Mouse (Mus musculus) liver, embryonic 12.5 days (tissue): ENCODE measurements around the gene Ppp1r21. TPM values are rescaled to one million over a fixed set of nuclear protein-coding genes. Genes with fewer than 3 reads are reported as not detected.

Experiments used
- ATAC-seq: fragments of 200-750 bp; cut with Nextera tagmentation; 2 replicates; pipeline ENCODE4 v1.8.0; 2017; ENCODE audit warnings: moderate number of reproducible peaks, mild to moderate bottlenecking, moderate library complexity
- H3K27ac ChIP-seq: fragments of 300-500 bp; sonication (generic); 2 replicates; pipeline ENCODE4 v1.5.1; 2016; ENCODE audit warnings: mild to moderate bottlenecking
- H3K27me3 ChIP-seq: fragments of 300-500 bp; sonication (generic); replicated peaks from 2 replicates; pipeline ENCODE4 v1.6.1; 2016; ENCODE audit warnings: mild to moderate bottlenecking, moderate library complexity
- H3K36me3 ChIP-seq: fragments of 300-500 bp; sonication (generic); 2 replicates; pipeline ENCODE4 v1.6.1; 2016; ENCODE audit warnings: mild to moderate bottlenecking, moderate library complexity
- H3K4me1 ChIP-seq: fragments of 300-500 bp; sonication (generic); 2 replicates; pipeline ENCODE4 v1.6.1; 2016
- H3K4me2 ChIP-seq: fragments of 300-500 bp; sonication (generic); 2 replicates; pipeline ENCODE4 v1.6.1; 2016; ENCODE audit warnings: mild to moderate bottlenecking, moderate library complexity
- H3K4me3 ChIP-seq: fragments of 300-500 bp; sonication (generic); 2 replicates; pipeline ENCODE4 v1.5.1; 2016; ENCODE audit warnings: mild to moderate bottlenecking, moderate library complexity
- H3K9ac ChIP-seq: fragments of 300-500 bp; sonication (generic); 2 replicates; pipeline ENCODE4 v1.6.1; 2016; ENCODE audit warnings: mild to moderate bottlenecking, moderate library complexity
- H3K9me3 ChIP-seq: fragments of 300-500 bp; sonication (generic); replicated peaks from 2 replicates; pipeline ENCODE4 v1.6.1; 2016; ENCODE audit warnings: mild to moderate bottlenecking, moderate library complexity
- WGBS: fragments of 180-500 bp; shearing (Covaris S2); methylation state at CpG from one replicate; pipeline ENCODE4 v1.1.7; 2016; ENCODE audit not compliant: insufficient replicate concordance; 5-methylcytosine and 5-hydroxymethylcytosine counted together
- polyA plus RNA-seq: library from polyadenylated mRNA; unstranded; fragments of >200 nt; fragmentation: Nextera tagmentation; extraction: Ambion mirVana; gene quantifications from 2 replicates; pipeline ENCODE4 v1.2.1, GENCODE M21; 2016

The Ppp1r21 gene
- polyA plus RNA-seq, 1 experiment from 2014 or later, result 8.8 TPM

GRCm38 (mm10) chr17:88553473-88554087 lies 23.7 kb downstream of the Ppp1r21 start:
- Histone ChIP-seq H3K4me1 (peaks cover 40% of the 10 kb centered on the region), H3K27ac (no peak overlapping the region), H3K4me2 (no peak overlapping the region), H3K9ac (no peak overlapping the region), H3K36me3 (peaks cover 53% of the 10 kb centered on the region), H3K9me3 (no peaks in the 10 kb centered on the region), H3K27me3 (no peaks in the 10 kb centered on the region), H3K4me3 (no peak overlapping the region)
- 82% methylated on average over 11 of the region's 11 CpGs for WGBS
- ATAC-seq, result no peak

GRCm38 (mm10) chr17:88556176-88556575 lies 26.3 kb downstream of the Ppp1r21 start:
- 75% methylated on average over 13 of the region's 13 CpGs for WGBS
- Histone ChIP-seq H3K9ac (no peak overlapping the region), H3K27ac (no peak overlapping the region), H3K9me3 (no peaks in the 10 kb centered on the region), H3K27me3 (no peaks in the 10 kb centered on the region), H3K4me2 (no peak overlapping the region), H3K4me1 (peaks cover 21% of the 10 kb centered on the region), H3K36me3 (peaks cover 43% of the 10 kb centered on the region), H3K4me3 (no peak overlapping the region)
- no peak for ATAC-seq

DNA sequence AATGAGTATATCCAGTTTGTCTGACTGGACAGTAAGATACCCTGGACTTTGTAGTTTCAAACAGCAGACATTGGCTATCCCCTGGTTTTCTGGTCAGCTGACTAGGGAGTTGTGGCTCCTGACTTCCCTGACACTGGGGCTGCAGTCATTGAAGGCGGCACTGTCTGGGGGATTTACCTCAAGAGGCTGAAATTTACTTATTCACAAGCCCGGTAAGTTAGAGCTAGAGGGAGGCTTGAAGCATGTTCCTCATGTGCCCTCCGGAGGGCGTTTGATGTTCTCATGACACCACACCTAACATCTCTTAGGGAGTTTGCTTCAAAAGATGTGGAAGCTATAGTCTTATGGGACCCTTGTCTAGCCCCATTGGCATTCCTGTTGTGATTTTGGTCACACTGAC lies 26.8 kb downstream of the Ppp1r21 start:
- Histone ChIP-seq H3K27me3 (no peaks in the 10 kb centered on the region), H3K4me2 (no peak overlapping the region), H3K27ac (no peak overlapping the region), H3K9me3 (no peaks in the 10 kb centered on the region), H3K4me1 (peaks cover 20% of the 10 kb centered on the region), H3K4me3 (no peak overlapping the region), H3K9ac (no peak overlapping the region), H3K36me3 (peaks cover 43% of the 10 kb centered on the region)
- no peak for ATAC-seq
- WGBS, result 75% methylated on average over 4 of the region's 4 CpGs

DNA sequence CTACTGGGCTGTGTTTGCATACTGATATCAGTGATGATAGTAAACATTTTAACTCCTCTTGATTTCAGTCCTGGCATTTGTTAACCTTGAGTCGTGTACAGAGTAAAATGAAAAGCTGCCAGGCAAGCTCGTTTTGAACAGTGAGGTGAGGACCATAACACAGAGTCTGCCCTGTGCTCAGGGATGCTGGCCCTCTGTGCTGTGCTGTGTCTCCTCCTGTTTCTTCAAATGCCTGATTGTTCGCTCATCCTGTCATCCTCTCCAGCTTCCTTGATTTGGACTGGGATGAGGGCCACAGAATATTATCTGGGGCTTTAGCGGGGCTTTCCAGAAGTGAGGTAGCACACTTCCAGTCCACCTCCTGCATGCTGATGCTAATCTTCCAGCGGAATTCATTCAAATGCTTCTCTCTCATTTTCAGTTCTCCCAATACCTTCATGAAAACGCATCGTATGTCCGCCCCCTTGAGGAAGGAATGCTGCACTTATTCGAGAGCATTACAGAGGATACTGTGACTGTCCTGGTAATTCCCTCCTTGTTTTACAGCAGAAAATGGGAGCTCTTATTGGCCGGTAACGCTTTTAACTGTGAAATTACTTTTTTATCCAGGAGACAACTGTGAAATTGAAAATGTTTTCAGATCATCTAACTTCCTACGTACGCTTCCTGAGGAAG lies 28.4 kb downstream of the Ppp1r21 start:
- Histone ChIP-seq H3K9ac (no peak overlapping the region), H3K4me3 (no peak overlapping the region), H3K4me2 (no peak overlapping the region), H3K27ac (no peak overlapping the region), H3K9me3 (no peaks in the 10 kb centered on the region), H3K27me3 (no peaks in the 10 kb centered on the region), H3K4me1 (peaks cover 8% of the 10 kb centered on the region; the same call in 1 of the 2 replicates), H3K36me3 (peaks cover 50% of the 10 kb centered on the region)
- no peak for ATAC-seq
- WGBS, result 51% methylated on average over 13 of the region's 13 CpGs

GRCm38 (mm10) chr17:88563611-88564010 lies 33.7 kb downstream of the Ppp1r21 start:
- H3K4me2 ChIP-seq, result no peak overlapping the region
- H3K4me1 ChIP-seq, result 0 out of 2 replicates have a peak, but pooled peaks cover 5% of the 10 kb centered on the region
- H3K9ac ChIP-seq, result no peak overlapping the region
- 47% methylated on average over 3 of the region's 3 CpGs for WGBS
- peaks cover 43% of the 10 kb centered on the region for H3K36me3 ChIP-seq
- no peaks in the 10 kb centered on the region for H3K27me3 ChIP-seq
- no peak overlapping the region for H3K4me3 ChIP-seq
- H3K27ac ChIP-seq, result no peak overlapping the region
- no peak for ATAC-seq
- H3K9me3 ChIP-seq, result no peaks in the 10 kb centered on the region

DNA sequence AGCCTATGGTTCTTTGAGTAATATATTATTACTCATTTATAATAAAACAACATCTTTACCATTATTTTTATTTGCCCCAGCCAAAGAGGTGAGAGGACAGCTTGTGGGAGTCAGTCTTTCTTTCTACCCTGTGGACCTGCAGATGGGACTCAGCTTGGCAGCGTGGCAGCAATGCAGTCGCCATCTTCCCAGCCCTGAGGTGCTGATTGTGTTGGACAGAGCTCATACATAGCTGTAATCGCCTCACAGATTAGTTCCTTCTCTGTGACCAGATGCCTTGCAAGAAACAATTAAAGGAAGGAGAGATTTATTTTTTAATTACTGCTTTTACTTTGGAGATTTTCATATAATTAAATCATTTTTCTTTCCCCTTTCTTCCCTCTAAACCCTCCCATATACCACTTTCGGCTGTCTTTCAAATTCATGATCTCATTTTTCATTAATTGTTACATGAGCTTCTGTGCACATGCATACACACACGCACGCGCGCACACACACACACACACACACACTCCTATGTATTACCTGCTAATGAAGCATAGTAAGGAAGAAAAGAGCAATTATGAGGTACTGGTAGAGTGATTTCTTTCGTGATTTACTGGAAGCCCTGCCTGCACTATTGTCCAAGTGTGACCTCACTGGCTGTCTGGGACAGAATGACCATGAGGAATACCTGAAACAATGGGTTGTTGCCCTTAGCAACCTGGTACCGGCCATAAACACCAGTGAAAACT lies 40.1 kb downstream of the Ppp1r21 start:
- Histone ChIP-seq H3K9me3 (no peaks in the 10 kb centered on the region), H3K27ac (no peak overlapping the region), H3K36me3 (peaks cover 75% of the 10 kb centered on the region), H3K4me1 (no peaks in the 10 kb centered on the region), H3K4me2 (no peak overlapping the region), H3K9ac (no peak overlapping the region), H3K27me3 (no peaks in the 10 kb centered on the region), H3K4me3 (no peak overlapping the region)
- ATAC-seq, result no peak
- WGBS, result 80% methylated on average over 10 of the region's 10 CpGs

- Histone ChIP-seq H3K36me3 (peaks cover 76% of the 10 kb centered on the region), H3K27me3 (no peaks in the 10 kb centered on the region), H3K4me1 (no peaks in the 10 kb centered on the region), H3K9me3 (no peaks in the 10 kb centered on the region), H3K9ac (no peak overlapping the region), H3K4me3 (no peak overlapping the region), H3K27ac (no peak overlapping the region), H3K4me2 (no peak overlapping the region)
- no peak for ATAC-seq
- WGBS, result 72% methylated on average over 11 of the region's 11 CpGs
Measured at GRCm38 (mm10) chr17:88570784-88571183, 40.9 kb downstream of the Ppp1r21 start.

- Histone ChIP-seq H3K27me3 (no peaks in the 10 kb centered on the region), H3K4me1 (no peaks in the 10 kb centered on the region), H3K4me3 (no peak overlapping the region), H3K9ac (no peak overlapping the region), H3K4me2 (no peak overlapping the region), H3K27ac (no peak overlapping the region), H3K36me3 (peaks cover 75% of the 10 kb centered on the region), H3K9me3 (no peaks in the 10 kb centered on the region)
- WGBS, result 63% methylated on average over 5 of the region's 5 CpGs
- no peak for ATAC-seq
Measured at GRCm38 (mm10) chr17:88574811-88575210, 44.9 kb downstream of the Ppp1r21 start.

- no peak overlapping the region for H3K27ac ChIP-seq
- no peak overlapping the region for H3K9ac ChIP-seq
- peaks cover 80% of the 10 kb centered on the region for H3K36me3 ChIP-seq
- H3K4me3 ChIP-seq, result no peak overlapping the region
- 88% methylated on average over 20 of the region's 20 CpGs for WGBS
- H3K9me3 ChIP-seq, result no peaks in the 10 kb centered on the region
- H3K27me3 ChIP-seq, result no peaks in the 10 kb centered on the region
- H3K4me1 ChIP-seq, result no peaks in the 10 kb centered on the region
- no peak overlapping the region for H3K4me2 ChIP-seq
- no peak for ATAC-seq
Measured at GRCm38 (mm10) chr17:88578522-88579242, 48.8 kb downstream of the Ppp1r21 start.

GRCm38 (mm10) chr17:88580556-88580955 lies 50.6 kb downstream of the Ppp1r21 start:
- Histone ChIP-seq H3K27me3 (no peaks in the 10 kb centered on the region), H3K9ac (no peak overlapping the region), H3K4me2 (no peak overlapping the region), H3K36me3 (peaks cover 87% of the 10 kb centered on the region), H3K4me3 (no peak overlapping the region), H3K27ac (no peak overlapping the region), H3K9me3 (no peaks in the 10 kb centered on the region), H3K4me1 (no peaks in the 10 kb centered on the region)
- ATAC-seq, result no peak
- WGBS, result 66% methylated on average over 6 of the region's 6 CpGs

- H3K27ac ChIP-seq, result no peak overlapping the region
- no peaks in the 10 kb centered on the region for H3K4me1 ChIP-seq
- H3K4me2 ChIP-seq, result no peak overlapping the region
- H3K36me3 ChIP-seq, result peaks cover 87% of the 10 kb centered on the region
- no peak for ATAC-seq
- H3K27me3 ChIP-seq, result no peaks in the 10 kb centered on the region
- no peak overlapping the region for H3K9ac ChIP-seq
- no peaks in the 10 kb centered on the region for H3K9me3 ChIP-seq
- 52% methylated on average over 6 of the region's 6 CpGs for WGBS
- no peak overlapping the region for H3K4me3 ChIP-seq
Measured at GRCm38 (mm10) chr17:88581511-88582021, 51.6 kb downstream of the Ppp1r21 start.
